Mouse (Mus musculus) adrenal gland (tissue): Measurements from ENCODE around the gene Dlx6.

ENCODE experiments used
- intact Hi-C: fragments of 180-260 bp; cut with DNase I; formaldehyde crosslinking; loops from one replicate; pipeline ENCODE4 v1.15.1; 2025
- long read RNA-seq, 2 experiments: library from polyadenylated mRNA; unstranded; transcript quantifications; one replicate each; pipeline ENCODE4 v2.0.0; 2020; ENCODE audit warnings: borderline replicate concordance in 1 of 2; ENCODE audit not compliant: insufficient replicate concordance in 1 of 2

The Dlx6 gene
- long read RNA-seq, experiment 1 = 0 reads
- long read RNA-seq, experiment 2 = 0 reads

- intact Hi-C loops = no loop called here
These were observed at the start of gene Dlx6 for GRCm38 (mm10) chr6:6863160-6863870. Dlx6 (plus strand) TSS chr6:6863334.

DNA sequence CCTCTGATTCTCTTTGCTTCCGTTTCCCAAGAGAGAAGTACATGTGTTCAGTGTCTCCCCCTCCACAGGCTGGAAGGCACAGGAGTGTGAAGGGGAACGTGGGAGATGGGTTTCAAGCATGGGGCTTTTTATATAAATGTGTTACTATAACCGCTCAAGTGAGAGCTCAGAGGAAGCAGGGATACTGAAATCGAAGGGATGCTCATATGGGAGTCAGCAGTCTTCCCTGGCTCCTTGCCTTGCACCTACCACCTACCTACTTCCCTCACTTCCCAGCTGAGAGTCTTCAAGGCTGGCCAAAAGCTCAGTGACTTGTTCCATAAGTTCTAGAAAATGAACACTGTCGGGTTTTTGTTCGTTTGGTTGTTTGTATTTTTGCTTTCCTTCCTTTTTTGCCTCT is 46.3 kb upstream of the Dlx6 start:
- intact Hi-C loops = no loop called here

DNA sequence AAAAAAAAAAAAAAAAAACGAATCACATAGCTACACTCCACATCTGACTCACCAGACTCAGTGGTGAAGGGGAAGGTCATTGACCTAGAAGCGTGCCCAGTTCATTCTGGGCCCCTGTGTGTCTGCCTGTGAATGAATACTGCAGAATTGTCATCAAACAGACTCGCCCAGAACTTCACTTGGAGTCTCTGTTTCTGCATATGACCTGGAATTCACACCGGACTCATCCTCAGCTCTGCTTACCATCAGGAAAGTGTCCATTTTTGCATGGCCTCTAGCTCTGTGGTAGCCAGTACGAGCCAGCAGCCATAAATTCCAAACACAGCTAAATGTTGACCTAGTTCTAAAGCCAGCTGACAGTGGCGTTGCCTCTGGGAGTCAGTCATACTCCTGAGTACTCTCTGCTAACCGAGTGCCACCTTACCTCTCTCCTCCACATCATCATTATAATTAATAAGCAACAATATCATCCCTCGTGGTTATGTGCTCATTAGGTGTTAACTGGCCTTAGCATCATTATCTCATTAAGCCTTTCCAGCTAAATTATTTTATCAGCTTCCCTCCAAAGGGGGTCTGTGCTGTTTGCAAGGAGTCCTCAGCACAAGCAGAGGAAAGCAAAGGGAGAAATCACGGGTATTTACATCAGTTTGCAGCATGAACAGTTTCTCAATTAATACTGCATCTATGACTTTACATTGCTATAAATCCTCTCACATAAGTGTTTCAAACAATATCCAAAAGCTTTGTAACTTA is 44.9 kb upstream of the Dlx6 start:
- intact Hi-C loops = no loop called here

DNA sequence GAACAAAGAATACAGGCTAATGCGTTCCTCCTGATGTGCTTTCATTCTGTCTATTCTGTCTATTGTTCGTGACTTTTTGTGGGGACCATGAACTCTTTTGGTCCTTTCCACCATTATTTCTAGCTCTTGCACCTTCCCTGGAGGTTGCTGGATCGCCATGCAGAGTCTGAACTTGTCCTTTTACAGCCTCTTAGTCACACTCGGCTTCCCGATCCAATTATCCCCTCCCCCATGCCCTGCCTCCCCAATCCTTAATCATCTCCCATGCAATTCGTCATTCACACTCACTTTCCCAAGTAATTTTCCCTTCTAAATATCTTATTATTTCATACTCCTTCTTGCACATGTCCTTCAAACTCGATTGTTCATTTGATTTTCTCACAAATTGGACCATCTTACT is 44.0 kb upstream of the Dlx6 start:
- intact Hi-C loops = no loop called here

- intact Hi-C loops = no loop called here
These were observed 37.8 kb upstream of the Dlx6 start for GRCm38 (mm10) chr6:6825313-6825712.

DNA sequence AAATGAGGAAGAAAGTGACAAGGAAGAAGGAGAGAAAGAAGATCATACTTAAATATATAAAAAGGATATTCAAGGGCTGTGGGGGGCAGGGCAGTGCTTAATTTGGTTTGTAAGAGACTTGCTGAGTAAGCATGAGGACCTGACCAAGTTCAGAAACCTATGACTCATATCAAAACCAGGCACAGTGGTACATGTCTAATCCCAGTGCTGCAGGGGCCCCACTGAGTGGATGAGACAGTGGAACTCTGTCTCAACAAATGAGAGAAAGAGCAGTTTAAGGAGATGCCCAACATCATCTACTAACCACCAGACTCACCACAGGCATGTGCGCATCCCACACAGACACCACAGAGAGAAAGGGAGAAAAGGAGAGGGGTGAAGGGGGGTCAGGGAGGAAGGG is 36.3 kb upstream of the Dlx6 start:
- intact Hi-C loops = no loop called here

GRCm38 (mm10) chr6:6830446-6830845 is 32.7 kb upstream of the Dlx6 start:
- intact Hi-C loops = no loop called here

DNA sequence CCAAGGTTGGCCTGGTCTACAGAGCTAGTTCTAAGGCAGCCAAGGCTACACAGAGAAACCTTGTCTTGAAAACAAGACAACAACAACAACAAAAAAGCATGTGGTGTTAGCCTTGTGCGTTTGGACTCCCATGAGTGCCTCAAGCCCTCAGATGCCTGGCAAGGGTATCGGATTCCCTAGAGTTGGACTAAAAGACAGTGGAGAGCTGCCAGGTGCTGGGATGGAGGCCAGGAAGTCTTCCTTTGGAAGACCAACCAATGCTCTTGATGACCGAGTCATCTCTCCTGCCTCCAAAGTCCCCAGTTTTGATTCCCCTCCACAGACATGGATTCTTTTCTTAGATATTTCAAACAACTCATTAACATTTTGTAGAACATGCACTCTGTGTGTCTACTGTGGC is 29.8 kb upstream of the Dlx6 start:
- intact Hi-C loops = no loop called here

- intact Hi-C loops = no loop called here
These were observed 14.6 kb upstream of the Dlx6 start for GRCm38 (mm10) chr6:6848541-6848940.

DNA sequence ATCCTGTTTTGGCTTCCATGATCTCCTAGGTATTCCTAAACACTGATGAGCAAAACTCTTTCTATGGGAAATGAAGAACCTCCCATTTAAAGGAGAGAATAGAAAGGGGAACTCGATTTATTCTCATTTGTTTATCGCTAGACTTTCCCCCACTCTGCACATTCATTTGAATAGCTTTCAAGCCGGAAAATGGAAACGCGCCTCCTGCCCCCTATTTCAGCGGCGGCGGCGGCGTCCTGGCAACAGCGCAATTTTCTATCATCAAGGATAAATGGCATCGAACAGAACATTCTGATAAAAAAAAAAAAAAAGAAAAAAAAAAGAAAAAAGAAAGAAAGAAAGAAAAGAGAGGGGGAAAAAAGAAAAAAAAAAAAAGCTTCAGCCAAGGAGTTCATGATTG is 13.4 kb upstream of the Dlx6 start:
- intact Hi-C loops = no loop called here

DNA sequence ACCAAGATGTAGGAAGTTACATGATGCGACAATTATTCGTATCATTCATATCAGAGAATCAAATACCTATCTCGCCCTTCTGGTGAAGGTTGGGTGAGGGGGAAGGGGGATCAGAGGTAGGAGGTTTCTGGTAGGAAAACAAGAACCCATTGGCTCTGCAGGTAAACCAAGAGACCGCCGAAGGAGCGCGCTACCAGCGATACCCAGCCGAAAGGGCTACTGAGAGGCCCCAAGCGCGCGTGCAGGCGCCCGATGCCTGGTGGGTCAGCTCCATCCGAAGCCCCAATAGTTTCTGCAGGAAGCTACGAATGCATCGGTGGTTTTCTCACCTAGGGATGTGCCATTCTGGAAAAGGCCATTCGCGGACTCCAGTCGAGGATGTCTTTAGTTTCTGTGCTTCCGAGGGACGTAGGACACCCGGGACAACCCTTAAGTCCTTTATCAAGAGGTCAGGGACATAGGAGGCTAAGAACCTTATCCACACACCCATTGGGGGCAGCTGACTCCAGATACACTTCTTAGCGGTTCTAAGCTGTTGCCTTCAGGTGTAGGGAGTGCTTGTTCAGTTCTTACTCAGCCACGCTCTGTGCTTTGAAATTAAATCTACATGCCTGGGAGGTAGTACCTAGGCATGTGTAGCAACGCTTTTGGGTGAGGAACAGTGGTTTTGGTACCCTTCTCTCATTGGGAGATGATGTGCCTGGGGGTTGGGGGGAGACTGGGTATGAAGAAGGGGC is 12.6 kb upstream of the Dlx6 start:
- intact Hi-C loops = no loop called here

DNA sequence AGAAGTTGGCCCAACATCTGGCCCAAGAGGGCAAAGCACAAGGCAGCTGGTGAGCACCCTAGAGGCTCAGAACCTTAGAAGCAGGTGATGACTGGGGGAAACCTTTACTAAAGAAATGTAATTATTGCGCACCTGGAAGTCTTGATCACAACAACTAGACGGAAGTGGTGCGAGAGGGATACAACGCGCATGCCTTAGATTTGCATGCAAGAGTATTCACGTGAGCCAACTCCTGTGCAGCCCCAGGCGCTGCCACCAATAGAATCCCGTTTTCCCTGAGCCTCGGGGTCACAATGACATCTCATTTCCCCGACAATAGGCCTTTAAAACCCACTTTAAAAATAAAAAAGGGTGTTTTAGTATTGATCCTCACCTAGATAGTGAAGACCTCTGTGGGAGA is 12.0 kb upstream of the Dlx6 start:
- intact Hi-C loops = no loop called here

DNA sequence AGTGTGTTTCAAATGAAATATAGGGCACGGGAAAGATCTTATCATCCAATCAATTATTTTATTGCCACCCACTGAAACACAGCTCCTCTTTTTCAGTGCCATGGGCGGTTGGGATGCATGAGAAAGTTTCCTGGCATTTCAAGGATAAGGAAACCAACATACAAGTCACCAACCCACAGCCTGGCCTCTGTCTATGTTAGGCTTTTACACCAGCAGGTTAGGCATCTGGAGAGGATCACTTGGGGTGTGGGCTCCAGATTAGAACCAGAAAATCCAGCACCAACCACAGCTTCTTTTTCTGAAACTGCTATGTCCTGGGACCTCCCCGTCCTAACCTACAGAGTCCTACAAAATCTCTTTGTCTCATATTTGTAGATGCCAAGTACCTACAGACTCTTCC is 10.2 kb upstream of the Dlx6 start:
- intact Hi-C loops = no loop called here

DNA sequence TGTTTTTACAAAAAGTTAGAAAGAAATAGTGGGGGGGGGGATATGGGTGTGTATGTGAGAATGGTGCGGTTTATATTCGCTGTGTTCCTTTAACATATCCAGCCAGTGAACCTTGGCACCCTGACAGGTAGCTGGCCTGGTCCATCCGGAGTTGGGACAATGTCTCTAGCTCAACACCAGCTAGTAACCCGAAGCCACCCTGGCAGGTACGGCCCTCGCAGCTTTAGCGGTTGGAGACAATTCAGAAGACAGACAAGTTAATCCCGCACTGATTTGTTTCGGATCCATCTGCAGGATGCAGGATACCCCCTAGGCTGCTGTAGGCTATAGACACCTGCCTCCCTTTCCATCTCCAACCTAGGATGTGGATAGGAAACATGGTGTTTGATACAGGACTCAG is 9.0 kb upstream of the Dlx6 start:
- intact Hi-C loops = no loop called here

- intact Hi-C loops = no loop called here
These were observed 8.0 kb upstream of the Dlx6 start for GRCm38 (mm10) chr6:6854902-6855745.

DNA sequence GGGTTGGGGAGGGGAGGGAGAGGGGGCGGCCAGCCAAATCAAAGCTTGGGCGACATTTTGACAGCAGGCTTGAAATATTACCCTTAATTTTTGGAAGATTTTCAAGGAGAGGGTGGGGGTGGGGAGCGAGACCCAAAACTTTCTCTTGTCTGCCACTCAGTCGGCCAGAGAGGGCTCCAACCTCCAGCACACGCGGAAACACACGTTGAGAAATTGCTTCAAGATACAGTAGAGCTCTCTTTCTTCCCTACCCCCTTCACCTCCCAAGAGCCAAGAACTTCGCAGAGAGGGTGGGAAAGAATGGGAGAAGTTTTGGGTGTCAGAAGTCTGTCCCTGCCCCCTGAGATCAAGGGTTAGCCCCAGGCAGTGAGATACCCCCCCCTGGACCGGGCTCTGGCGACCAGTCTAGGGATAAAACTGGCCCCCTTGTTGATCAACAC is 7.4 kb upstream of the Dlx6 start:
- intact Hi-C loops = no loop called here

DNA sequence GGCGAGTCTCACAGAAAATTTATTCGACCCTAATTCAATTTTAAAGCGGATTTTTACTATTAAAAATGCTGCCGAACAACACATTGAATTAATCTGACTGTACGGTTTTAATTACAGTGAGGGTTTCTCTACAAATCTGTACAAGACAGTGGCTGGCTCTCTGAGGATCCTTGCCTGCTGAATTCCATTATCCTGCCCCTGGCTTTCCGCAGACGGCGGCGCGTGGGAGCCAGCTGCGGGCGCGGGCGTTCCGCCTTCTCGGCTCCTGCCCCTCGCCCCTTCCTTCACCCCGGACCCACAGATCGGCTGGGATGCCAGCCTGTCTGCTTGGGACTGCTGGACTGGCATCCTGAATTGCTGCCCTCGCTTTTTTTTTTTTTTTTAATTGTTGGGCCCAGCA is 6.8 kb upstream of the Dlx6 start:
- intact Hi-C loops = no loop called here

DNA sequence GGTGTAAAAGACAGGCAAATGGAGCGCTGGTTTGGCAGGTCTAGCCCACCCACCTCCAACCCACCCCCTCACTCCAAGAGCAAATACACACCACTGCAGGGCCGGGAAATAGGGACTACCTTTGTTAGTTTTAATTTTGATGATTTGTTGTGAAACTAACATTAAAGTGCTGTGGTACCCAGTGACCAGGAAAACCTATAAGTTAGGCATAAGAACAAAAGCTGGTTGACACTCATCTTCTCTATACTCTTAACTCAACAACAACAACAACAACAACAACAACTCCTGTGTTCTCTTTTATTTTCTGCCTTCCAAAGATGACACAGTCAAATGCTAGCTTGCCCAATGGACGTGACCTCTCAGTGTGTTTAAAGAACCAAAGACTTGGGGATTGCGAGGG is 6.3 kb upstream of the Dlx6 start:
- intact Hi-C loops = no loop called here

DNA sequence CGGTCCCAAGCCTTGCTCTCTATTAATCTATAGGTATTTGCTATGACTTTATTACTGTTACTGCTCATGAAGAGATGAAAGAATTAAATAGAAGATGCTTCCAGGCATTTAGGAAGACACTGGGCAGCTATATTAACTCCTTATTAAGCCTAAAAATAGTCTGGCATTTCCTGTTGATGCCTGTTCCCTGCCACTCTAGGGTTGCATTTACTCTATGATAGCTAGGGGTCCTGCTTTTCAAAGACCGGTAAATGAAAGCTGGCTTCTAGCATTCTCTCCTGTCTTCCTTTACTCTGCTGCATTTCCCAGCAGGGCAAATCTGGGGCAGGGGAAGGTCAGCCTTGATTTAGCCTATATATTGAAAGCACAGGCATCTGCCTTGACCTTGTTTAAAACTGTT is 5.4 kb upstream of the Dlx6 start:
- intact Hi-C loops = no loop called here

GRCm38 (mm10) chr6:6858571-6858970 is 4.6 kb upstream of the Dlx6 start:
- intact Hi-C loops = no loop called here
